Mouse (Mus musculus) erythroblast, adult 5-6 weeks (primary cell): ENCODE measurements around the gene Ccdc175. TPM values are rescaled to one million over a fixed set of nuclear protein-coding genes. Genes with fewer than 3 reads are reported as not detected.

Experiments used
- ATAC-seq: replicated peaks from 2 replicates; pipeline ENCODE4 v1.8.0; 2016; ENCODE audit warnings: moderate number of reproducible peaks, mild to moderate bottlenecking, moderate TSS enrichment, inconsistent platforms; ENCODE audit not compliant: poor library complexity, low FRiP score, severe bottlenecking
- total RNA-seq, 2 experiments: library from RNA; stranded (forward) in 1 of 2; stranded (reverse) in 1 of 2; fragments of 150-400 nt in 1 of 2; fragments of 200-764, 138-1000 nt in 1 of 2; gene quantifications; 2 replicates each; pipeline versions ENCODE4 v1.2.3 to v1.2.4; 2015 to 2017; ENCODE audit warnings: low replicate concordance in 2 of 2

Ccdc175 gene
- total RNA-seq, 2 experiments from 2014 or later = not detected

DNA sequence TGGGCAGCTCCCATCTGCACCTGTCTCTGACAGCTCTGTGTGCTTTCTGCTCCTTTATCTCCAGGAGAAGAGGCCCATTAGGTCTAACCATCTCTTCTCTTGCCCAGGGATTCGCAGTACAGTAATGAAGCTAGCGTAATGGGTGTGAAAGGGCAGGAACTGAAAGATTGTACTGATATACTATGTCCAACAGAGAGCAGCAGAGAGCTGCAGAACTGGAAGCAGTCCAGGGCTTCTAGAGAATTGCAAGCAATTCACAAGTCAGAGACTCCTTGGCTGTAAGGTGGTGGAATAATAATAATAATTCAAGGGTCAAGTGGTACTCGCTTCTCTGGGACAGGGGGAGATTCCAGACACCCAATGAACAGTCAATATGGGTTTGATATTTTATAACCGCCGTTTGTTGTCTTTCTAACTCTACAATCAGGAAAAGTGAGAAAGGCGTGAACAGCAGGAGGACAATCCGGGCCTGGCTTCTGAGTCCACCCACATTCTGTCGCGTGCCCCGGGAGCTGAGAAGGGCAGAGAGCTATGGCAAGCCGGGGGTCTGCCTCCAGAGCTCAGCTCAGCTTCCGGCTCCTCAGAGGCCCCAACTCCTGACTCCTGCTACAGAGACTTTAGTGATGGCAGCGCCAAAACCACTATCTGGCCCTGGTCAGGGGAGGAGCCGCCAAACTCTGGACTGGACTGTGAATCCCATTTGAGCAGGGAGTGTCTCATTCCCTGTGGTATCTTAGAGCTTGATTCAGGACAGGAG, 80.1 kb downstream of the Ccdc175 start:
- ATAC-seq = no peak

DNA sequence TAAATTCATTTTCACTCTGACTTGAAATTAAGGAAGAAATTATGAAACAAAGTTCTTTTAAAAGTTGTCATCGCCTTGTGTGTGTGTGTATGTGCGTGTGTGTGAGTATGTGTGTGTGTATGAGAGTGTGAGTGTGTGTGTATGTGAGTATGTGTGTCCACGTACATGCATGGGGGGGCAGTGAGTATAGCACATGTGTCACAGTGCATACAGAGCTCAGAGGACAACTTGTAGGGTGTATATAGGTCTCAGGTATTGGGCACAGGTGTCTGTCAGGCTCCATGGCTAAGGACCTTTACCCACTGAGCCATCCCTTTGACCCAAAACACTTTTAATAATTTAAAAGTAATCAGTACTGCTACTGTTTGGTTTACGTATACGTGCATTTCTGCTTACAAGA, 80.8 kb downstream of the Ccdc175 start:
- ATAC-seq = no peak

DNA sequence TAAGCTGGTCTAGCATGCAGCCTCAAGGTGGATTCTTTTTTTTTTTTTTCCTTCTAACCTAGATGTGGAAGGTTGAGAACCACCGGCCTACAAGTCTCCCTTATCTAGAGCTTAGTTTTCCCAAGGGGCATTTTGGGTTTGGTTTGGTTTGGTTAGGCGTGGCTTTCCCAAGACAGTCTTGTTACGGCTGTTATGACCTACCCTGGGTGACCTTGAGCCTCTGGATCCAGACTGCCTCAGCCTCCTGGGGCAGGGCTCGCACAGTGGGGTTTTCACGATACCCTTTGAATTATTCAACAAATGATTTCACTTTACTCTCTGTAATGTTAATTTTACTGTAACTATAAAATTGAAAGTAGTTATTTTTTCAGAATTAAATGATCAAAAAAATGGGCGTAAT, 82.1 kb downstream of the Ccdc175 start:
- ATAC-seq = no peak

DNA sequence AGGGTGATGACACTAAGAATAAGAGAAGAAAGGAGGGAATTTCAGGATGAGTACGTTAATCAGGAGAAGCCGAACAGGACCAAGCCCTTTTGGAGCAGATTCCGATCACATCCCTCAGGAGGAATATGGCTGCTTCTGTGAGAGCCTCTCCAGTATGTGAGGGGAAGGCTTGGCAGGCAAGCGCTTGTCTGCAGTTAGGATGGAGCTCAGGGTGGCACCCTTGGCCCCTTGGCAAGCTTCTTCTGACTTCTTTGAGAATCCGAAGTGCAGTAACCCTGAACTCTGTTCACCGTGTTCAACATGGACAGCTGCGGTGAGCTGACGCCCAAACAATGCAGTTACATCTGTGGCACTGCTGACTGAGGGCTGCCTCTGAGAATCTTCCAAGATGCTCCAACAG, 87.9 kb downstream of the Ccdc175 start:
- no peak for ATAC-seq

DNA sequence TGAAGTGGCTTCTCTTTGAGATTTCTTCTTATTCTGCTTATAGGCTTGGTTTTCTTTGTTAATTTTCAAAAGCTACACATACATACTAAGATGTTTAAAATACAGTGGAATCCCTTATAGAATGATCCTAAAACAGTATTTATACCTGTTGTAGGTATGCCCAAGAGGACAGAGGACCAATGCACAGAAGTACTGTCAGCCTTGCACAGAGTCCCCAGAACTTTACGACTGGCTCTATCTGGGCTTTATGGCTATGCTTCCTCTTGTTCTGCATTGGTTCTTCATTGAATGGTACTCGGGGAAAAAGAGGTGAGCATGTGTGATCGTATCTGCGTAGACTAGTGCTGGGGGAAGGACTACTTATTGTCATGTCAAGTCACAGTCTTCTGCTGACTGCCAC, 95.0 kb downstream of the Ccdc175 start:
- ATAC-seq = no peak

DNA sequence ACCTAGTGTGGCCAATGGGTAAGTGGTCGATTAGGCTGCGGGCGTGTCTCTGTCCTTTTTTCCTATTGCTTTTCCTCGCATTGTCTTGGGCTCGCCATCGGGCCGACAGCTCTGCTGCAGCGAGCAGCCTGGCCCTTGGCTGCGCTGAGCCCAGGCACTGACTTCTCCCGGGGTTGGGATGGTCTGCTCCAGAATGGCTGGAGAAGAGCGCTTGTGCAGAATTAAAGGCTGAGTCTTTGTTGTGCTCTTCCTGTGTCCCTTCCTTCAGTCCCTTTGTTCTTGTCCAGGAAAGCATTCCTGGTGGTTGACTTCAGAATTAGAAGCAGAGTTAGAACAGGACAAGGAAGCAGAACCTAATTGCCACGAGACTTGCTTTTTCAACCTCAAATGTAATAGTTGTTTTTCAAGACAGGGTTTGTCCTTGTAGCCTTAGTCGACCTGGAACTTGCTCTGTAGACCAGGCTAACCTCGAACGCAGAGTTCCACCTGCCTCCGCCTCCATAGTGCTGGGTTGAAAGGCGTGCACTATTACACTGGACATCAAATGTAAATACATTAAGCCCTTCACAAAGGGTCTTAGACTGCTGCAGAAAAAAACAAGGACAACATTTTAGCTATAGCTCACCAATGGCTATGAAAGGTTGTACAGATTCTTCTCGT, 98.5 kb downstream of the Ccdc175 start:
- ATAC-seq = peak; percentile 50

DNA sequence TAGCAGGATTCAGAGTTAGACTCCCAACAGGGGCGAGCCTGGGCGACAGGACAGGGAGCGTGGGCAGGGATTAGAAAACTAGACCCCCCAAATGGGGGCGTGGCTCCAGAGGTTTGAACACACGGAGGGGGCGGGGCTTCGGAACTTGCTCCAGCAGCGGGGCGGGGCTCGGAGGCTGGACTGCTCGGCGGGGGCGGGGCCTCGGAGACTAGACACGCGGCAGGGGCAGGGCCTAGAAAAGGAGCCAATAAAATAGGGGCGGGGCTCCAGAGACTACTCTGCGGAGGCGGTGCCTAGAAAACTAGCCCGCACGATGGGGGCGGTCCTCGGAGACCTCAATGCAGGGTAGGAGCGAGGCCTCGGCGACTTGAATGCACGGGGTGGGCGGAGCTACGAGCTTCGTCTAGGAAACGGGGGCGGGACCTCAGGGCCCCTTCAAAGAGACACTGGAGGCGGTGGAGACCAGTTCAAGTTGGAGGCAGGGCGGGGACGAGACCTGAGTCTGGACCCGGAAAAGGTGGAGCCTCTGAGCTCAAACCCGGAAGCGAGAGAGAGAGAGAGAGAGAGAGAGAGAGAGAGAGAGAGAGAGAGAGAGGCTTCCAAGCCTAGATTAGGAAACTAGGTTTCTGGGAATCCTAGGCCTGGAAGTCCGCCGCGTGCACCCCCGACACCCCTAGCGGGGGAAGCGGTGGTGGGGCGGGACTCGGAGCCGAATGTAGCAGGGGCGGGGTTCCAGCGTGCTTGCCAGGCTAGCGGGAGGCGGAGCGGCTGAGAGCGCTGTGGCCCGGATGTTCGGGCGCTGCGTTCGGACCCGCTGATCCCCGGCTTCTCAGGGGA, 99.3 kb downstream of the Ccdc175 start, which contains the start of the genes L3hypdh and Jkamp:
L3hypdh (minus strand) TSS at position 111 of the 837 bp plus-strand sequence.
Jkamp (plus strand) TSS at position 261 of the 837 bp plus-strand sequence.
- ATAC-seq = peak; percentile 91

DNA sequence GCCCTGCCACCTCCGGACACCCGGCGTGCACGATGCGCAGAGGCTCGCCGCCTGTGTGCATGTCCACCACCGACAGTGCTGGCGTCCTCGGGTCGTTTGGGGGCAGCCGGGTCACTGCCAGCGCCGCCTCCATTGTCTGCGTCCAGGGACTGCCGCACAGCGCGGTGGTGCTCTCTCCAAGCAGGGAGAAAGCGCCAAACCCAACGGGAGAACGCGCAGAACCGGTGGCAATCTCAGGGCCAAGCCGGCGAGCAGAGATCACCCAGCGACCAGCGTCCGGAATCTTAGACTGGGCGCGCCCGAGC, 99.9 kb downstream of the Ccdc175 start:
- ATAC-seq = peak; percentile 7; the same call in 1 of the 2 replicates

DNA sequence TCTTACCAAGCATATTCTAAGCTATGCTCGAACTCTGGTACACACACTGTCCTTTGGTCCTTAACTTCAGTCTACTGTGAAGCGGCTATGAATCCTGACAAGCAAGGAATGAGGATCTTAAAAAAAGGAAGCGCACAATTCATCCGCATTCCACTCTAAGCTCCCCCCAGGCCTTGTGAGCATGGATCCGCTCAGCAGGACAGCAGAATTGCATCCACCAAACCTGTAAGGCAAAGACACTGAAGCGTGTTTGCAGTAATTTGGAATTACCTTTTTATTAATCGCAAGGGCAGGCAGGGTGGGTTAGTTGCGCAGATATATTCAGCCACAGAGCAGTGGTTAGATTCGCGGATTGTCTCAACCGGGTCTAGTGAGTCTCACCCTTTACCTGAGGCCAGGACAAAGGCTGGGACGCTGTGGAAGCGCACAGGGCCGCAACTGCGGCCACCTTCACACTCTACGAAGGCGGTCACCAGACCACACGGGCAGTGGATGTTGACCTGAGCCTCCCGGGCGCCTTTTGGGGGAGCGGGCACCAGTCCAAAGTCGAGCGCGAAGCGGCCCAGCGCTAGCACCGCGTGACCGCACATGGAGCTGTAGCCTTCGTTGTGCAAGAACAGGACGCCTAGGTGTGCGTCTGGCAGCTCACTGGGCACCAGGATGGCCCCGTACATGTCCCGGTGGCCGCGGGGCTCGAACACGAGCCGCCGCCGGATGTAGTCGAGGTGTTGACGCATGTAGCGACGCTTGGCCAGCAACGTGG, 100.4 kb downstream of the Ccdc175 start:
- no peak for ATAC-seq

DNA sequence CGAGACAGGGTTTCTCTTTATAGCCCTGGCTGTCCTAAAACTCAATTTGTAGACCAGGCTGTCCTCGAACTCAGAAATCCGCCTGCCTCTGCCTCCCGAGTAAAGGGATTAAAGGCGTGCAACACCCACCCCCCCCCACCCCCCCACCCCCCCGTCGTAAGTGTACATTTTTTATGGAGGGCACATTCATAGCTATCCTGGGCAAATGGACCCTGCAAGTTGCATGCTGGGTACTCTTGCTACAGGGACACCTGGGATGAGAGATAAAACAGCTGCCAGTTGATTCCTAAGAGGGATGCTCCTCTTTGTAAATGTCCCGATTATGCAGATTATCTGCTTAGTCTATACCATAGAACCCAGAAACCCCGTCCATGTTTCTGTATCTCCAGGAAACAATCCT, 101.6 kb downstream of the Ccdc175 start:
- no peak for ATAC-seq

DNA sequence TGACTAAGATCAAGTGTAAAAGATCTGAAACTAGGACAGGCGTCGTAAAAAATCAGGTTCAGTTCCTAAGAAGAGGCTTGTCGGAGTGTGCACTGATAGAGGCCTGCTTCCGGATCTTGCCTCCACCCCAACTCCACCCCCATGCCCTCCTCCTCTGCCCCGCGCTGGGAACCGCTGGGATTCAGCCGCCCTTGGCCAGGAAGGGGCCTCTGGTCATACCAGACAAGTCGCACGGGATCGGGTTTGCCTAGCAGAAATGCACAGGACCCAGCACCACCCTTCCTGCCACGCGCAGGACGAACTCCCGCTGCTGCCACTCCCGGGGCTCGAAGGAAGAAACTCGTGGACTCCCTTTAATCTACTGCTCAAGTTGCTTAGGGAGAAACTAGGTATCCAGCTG, 102.5 kb downstream of the Ccdc175 start:
- ATAC-seq = no peak

DNA sequence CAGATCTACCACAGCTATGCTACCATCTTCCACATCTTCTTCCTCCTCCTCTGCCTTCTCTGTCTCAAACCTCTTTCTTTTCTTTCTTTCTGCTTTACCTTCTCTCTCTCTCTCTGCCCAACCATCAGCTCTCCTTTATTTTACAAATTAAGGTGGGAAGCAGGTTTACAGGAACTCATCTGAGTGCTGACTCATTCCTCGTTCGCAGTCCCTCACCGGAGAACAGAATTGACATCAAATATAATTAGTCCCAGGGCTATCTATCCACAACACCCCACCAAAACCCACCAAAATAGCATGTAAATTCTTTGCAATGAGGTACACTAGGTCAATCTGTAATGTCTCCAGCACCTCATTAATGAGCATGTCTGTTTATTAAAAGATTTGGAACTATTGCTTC, 102.9 kb downstream of the Ccdc175 start:
- no peak for ATAC-seq

DNA sequence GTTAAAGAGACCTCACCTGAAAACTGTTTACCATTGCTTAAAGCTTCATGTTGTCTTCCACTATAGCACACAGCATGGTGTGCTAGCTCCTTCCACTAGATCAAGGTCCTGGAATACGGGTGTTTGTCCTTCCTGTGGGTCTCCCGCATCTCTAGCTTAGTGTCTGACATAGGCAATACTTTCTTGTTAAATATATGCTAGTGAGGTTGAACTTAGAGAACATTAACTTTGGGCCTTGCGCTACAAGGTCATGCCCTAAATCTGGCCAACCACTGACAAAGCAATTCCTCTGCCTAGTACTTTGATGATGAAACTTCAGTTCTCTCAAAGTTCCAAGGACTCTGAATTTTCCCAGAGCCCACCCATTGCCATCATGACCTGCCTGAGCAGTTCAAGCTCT, 106.6 kb downstream of the Ccdc175 start:
- ATAC-seq = no peak

DNA sequence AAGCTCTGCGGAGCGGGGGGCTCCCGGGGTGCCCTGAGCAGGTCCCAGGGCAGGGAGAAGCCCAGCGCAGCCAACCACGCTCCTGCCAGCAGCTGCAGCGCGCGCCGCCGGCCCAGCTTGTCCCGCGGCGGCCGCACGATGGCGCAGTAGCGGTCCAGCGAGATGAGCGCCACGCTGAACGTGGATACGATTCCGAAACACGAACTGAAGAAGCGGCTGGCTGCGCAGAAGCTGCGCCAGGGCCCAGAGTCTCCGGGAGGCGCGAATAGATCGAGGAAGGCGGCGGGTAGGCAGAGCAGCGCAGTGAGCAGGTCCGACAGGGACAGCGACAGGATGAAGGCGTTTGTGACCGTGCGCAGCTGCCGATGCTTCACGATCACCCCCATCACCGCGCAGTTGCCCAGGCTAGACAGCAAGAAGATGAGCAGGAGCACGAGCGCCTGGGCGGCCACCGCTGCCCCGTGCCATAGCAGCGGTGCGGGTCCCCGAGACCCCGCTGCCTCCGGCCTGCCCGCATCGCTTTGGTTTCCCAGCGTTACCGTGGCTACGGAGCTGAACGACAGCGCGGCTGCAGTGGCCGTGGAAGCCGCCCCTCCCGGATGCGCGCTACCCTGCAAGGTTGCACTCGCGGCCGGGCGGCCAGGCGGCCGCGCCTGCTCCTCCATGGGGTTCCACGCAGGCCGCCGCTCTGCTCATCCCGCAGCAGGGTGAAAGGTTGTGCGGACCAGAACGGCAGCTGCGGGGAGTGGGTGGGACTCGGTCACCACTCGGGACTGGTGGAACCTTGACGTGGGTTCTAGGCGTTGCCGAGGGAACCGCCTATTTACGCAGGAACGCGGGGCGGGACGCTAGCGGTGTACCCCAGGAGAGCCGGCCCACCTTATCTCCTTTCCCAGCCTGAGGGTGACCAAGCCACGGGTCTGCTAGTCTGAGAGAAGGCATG, 114.2 kb downstream of the Ccdc175 start, which contains the start of gene Gpr135:
Gpr135 (minus strand) TSS at position 799 of the 943 bp plus-strand sequence.
- no peak for ATAC-seq

DNA sequence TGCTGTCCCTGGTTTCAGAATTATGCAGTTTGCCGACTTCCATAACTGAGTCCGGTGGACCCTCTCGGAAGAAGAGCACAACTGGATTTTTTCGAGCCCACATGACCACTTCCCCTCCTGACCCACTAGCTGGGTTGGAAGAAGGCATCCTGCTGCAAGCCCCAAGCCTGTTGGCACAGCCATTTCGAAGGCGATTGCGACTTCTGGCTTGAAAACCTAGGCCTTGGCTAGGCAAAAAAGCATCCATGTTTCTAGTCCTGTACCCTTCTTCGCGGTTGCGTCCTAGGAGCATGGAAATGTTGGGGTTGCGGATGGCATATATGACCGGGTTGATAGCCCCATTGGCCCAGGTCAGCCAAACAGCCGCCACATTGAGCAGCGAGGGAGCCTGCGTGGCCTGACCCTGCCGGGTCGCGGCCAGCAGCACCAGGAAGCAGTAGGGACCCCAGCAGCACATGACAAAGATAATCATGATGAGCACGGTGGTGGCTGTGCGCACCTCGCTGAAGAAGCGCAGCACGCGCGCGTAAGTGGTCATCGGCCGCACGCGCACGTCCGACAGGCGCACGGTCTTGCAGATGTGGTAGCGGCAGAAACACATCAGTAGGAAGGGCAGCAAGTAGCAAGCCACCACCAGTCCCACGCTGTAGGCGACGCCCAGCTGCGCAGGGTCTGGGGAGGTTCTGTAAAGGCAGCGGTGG, 115.1 kb downstream of the Ccdc175 start:
- ATAC-seq = no peak

DNA sequence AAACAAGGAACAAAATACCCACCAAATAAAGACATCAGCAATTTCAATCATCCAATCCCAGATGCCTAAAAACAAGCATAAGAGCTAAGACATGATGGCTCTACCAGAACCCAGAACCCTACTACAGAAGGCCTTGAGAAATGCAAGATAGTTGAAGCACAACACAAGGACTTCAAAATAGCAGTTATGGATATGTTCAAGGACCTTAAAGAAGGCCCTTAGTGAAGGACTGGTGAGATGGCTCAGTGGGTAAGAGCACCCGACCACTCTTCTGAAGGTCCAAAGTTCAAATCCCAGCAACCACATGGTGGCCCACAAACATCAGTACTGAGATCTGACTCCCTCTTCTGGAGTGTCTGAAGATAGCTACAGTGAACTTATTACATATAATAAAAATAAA, 127.0 kb downstream of the Ccdc175 start:
- ATAC-seq = no peak

DNA sequence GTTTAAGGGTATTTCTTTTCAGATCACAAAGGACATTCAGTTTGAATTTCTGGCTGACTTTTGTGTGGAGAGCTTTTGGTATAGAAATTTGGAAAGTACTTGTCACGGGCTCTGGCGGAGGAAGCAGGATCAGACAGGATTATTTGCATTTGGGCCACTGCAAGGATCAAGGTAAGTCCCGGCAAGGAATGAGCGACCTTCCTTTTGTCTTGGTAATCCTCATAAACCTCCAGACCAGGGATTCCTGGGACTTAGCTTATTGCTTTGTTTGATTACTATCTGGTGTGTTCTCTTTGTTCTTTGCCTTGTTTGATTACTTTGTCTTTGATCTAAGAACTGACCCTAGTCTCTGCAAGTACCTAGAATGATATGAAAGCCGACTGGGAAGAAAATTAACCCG, 131.0 kb downstream of the Ccdc175 start:
- no peak for ATAC-seq

DNA sequence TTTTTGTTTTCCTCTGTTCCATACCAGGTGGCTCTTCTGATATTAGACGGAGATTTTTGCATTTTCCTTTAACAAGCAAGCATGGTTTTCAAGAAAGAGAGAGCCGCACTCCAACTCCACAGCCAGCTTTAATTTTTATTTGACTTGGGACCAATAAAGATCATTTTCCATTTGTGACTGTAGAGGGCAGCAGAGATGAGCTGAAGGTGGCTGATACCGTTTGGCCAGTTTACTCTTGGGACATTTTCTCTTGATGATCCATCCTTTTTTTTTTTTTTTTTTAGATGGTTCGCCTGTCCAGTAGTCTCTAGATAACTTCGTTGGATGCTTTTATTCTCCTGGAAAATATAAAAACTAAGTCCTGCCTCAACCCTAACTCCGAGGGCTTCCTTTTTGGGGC, 131.5 kb downstream of the Ccdc175 start:
- no peak for ATAC-seq
